Mouse (Mus musculus): ENCODE results near the gene Gjd3. TPM values are rescaled to one million over a fixed set of nuclear protein-coding genes. Genes with fewer than 3 reads are reported as not detected.

The Gjd3 gene
- polyA plus RNA-seq, 1 experiment, result not detected

GRCm38 (mm10) chr11:98966499-98967141 is 16.2 kb downstream of the Gjd3 start:
- peaks cover 32% of the 10 kb centered on the region for H3K36me3 ChIP-seq (ENCODE audit: control insufficient read depth, insufficient read depth, low read length, poor library complexity, severe bottlenecking)
- H3K9me3 ChIP-seq (replicated peaks; ENCODE audit: control insufficient read depth, insufficient read depth, low read length, poor library complexity, severe bottlenecking), result no peaks in the 10 kb centered on the region
- 0 out of 2 replicates have a peak overlapping the region, but pooled peaks have one; percentile 27 for H3K9ac ChIP-seq (ENCODE audit: low read depth, poor library complexity, severe bottlenecking)

GRCm38 (mm10) chr11:98965416-98966077 is 17.3 kb downstream of the Gjd3 start:
- Histone ChIP-seq H3K36me3 (ENCODE audit: control insufficient read depth, insufficient read depth, low read length, poor library complexity, severe bottlenecking) (peaks cover 22% of the 10 kb centered on the region), H3K9ac (ENCODE audit: low read depth, poor library complexity, severe bottlenecking) (peak overlapping the region; percentile 27), H3K4me3 (ENCODE audit: low read depth, low read length) (peak overlapping the region; percentile 45), H3K27me3 (ENCODE audit: control insufficient read depth, insufficient read depth, low read length, poor library complexity, severe bottlenecking) (no peaks in the 10 kb centered on the region), H3K9me3 (replicated peaks; ENCODE audit: control insufficient read depth, insufficient read depth, low read length, poor library complexity, severe bottlenecking) (no peaks in the 10 kb centered on the region), H3K27ac (ENCODE audit: insufficient read depth, low read length) (peak overlapping the region; percentile 71), H3K4me1 (ENCODE audit: control insufficient read depth, insufficient read depth, low read length) (peaks cover 13% of the 10 kb centered on the region)
- TF ChIP-seq EP300 (IDR thresholded peaks at IDR 0.05; ENCODE audit: insufficient read depth, low read depth, low read length), result peak; percentile 85
- TF ChIP-seq POLR2A (IDR thresholded peaks at IDR 0.05; ENCODE audit: insufficient read depth, low read length), result no peak

More at GRCm38 (mm10) chr11:98966499-98967141, 16.2 kb downstream of the Gjd3 start:
- H3K27me3 ChIP-seq (ENCODE audit: control insufficient read depth, insufficient read depth, low read length, poor library complexity, severe bottlenecking), result no peaks in the 10 kb centered on the region
- TF ChIP-seq EP300 (IDR thresholded peaks at IDR 0.05; ENCODE audit: insufficient read depth, low read depth, low read length) (no peak), CTCF (IDR thresholded peaks at IDR 0.05; ENCODE audit: low read depth, low read length) (no peak), POLR2A (IDR thresholded peaks at IDR 0.05; ENCODE audit: insufficient read depth, low read length) (no peak)
- H3K4me3 ChIP-seq (ENCODE audit: low read depth, low read length), result no peak overlapping the region
- H3K27ac ChIP-seq (ENCODE audit: insufficient read depth, low read length), result peak overlapping the region; percentile 69; the same call in 1 of the 2 replicates
- peaks cover 14% of the 10 kb centered on the region for H3K4me1 ChIP-seq (ENCODE audit: control insufficient read depth, insufficient read depth, low read length)

- peak overlapping the region; percentile 45 for H3K4me3 ChIP-seq (ENCODE audit: low read depth, low read length)
- H3K9ac ChIP-seq (ENCODE audit: low read depth, poor library complexity, severe bottlenecking), result peak overlapping the region; percentile 27
- no peak for TF ChIP-seq CTCF (IDR thresholded peaks at IDR 0.05; ENCODE audit: low read depth, low read length)
- TF ChIP-seq POLR2A (IDR thresholded peaks at IDR 0.05; ENCODE audit: insufficient read depth, low read length), result no peak
- TF ChIP-seq EP300 (IDR thresholded peaks at IDR 0.05; ENCODE audit: insufficient read depth, low read depth, low read length), result peak; percentile 87; the same call in 1 of the 2 replicates
- peaks cover 15% of the 10 kb centered on the region for H3K36me3 ChIP-seq (ENCODE audit: control insufficient read depth, insufficient read depth, low read length, poor library complexity, severe bottlenecking)
- peaks cover 13% of the 10 kb centered on the region for H3K4me1 ChIP-seq (ENCODE audit: control insufficient read depth, insufficient read depth, low read length)
- no peaks in the 10 kb centered on the region for H3K27me3 ChIP-seq (ENCODE audit: control insufficient read depth, insufficient read depth, low read length, poor library complexity, severe bottlenecking)
- peak overlapping the region; percentile 76 for H3K27ac ChIP-seq (ENCODE audit: insufficient read depth, low read length)
- H3K9me3 ChIP-seq (replicated peaks; ENCODE audit: control insufficient read depth, insufficient read depth, low read length, poor library complexity, severe bottlenecking), result no peaks in the 10 kb centered on the region
These were observed 18.0 kb downstream of the Gjd3 start for GRCm38 (mm10) chr11:98964616-98965415.

- Histone ChIP-seq H3K4me3 (ENCODE audit: low read depth, low read length) (peak overlapping the region; percentile 66), H3K36me3 (ENCODE audit: control insufficient read depth, insufficient read depth, low read length, poor library complexity, severe bottlenecking) (peaks cover 11% of the 10 kb centered on the region), H3K27me3 (ENCODE audit: control insufficient read depth, insufficient read depth, low read length, poor library complexity, severe bottlenecking) (no peaks in the 10 kb centered on the region), H3K4me1 (ENCODE audit: control insufficient read depth, insufficient read depth, low read length) (peaks cover 13% of the 10 kb centered on the region), H3K27ac (ENCODE audit: insufficient read depth, low read length) (peak overlapping the region; percentile 76), H3K9me3 (replicated peaks; ENCODE audit: control insufficient read depth, insufficient read depth, low read length, poor library complexity, severe bottlenecking) (no peaks in the 10 kb centered on the region), H3K9ac (ENCODE audit: low read depth, poor library complexity, severe bottlenecking) (peak overlapping the region; percentile 73)
- no peak for TF ChIP-seq POLR2A (IDR thresholded peaks at IDR 0.05; ENCODE audit: insufficient read depth, low read length)
- no peak; the same call in 1 of the 2 replicates for TF ChIP-seq EP300 (IDR thresholded peaks at IDR 0.05; ENCODE audit: insufficient read depth, low read depth, low read length)
- TF ChIP-seq CTCF (IDR thresholded peaks at IDR 0.05; ENCODE audit: low read depth, low read length), result no peak
These were observed 18.6 kb downstream of the Gjd3 start for GRCm38 (mm10) chr11:98964201-98964615.

GRCm38 (mm10) chr11:98963191-98964021 is 19.4 kb downstream of the Gjd3 start:
- Histone ChIP-seq H3K4me3 (ENCODE audit: low read depth, low read length) (peak overlapping the region; percentile 66), H3K9ac (ENCODE audit: low read depth, poor library complexity, severe bottlenecking) (peak overlapping the region; percentile 73), H3K27ac (ENCODE audit: insufficient read depth, low read length) (peak overlapping the region; percentile 80), H3K4me1 (ENCODE audit: control insufficient read depth, insufficient read depth, low read length) (peaks cover 10% of the 10 kb centered on the region), H3K36me3 (ENCODE audit: control insufficient read depth, insufficient read depth, low read length, poor library complexity, severe bottlenecking) (peaks cover 11% of the 10 kb centered on the region), H3K9me3 (replicated peaks; ENCODE audit: control insufficient read depth, insufficient read depth, low read length, poor library complexity, severe bottlenecking) (no peaks in the 10 kb centered on the region), H3K27me3 (ENCODE audit: control insufficient read depth, insufficient read depth, low read length, poor library complexity, severe bottlenecking) (no peaks in the 10 kb centered on the region)
- TF ChIP-seq POLR2A (IDR thresholded peaks at IDR 0.05; ENCODE audit: insufficient read depth, low read length) (no peak), EP300 (IDR thresholded peaks at IDR 0.05; ENCODE audit: insufficient read depth, low read depth, low read length) (peak; percentile 55; the same call in 1 of the 2 replicates), CTCF (IDR thresholded peaks at IDR 0.05; ENCODE audit: low read depth, low read length) (no peak)
